Mouse (Mus musculus) embryonic facial prominence, embryonic 14.5 days (tissue): ENCODE data around the gene 1700025G04Rik. TPM values are rescaled to one million over a fixed set of nuclear protein-coding genes. Genes with fewer than 3 reads are reported as not detected.
A peak's percentile ranks its signal among the peaks of the same experiment; 100 is the strongest.

Experiments
- ATAC-seq: fragments of 200-750 bp; cut with Nextera tagmentation; 2 replicates; pipeline ENCODE4 v1.8.0; 2017; ENCODE audit warnings: low read depth, moderate number of reproducible peaks, moderate TSS enrichment
- DNase-seq: peaks from one replicate; pipeline ENCODE4 v3.0.0-alpha.2; 2015; ENCODE audit warnings: low spot score
- H3K27ac ChIP-seq: fragments of 300-500 bp; sonication (generic); replicated peaks from 2 replicates; pipeline ENCODE4 v1.5.1; 2014; ENCODE audit warnings: low read depth, mild to moderate bottlenecking, low read length, moderate library complexity
- H3K27me3 ChIP-seq: fragments of 300-500 bp; sonication (generic); replicated peaks from 2 replicates; pipeline ENCODE4 v1.6.1; 2014; ENCODE audit warnings: low read length; ENCODE audit not compliant: control insufficient read depth, insufficient read depth
- H3K36me3 ChIP-seq: fragments of 300-500 bp; sonication (generic); 2 replicates; pipeline ENCODE4 v1.6.1; 2014; ENCODE audit warnings: low read length, mixed read lengths; ENCODE audit not compliant: control insufficient read depth, insufficient read depth
- H3K4me1 ChIP-seq: fragments of 300-500 bp; sonication (generic); 2 replicates; pipeline ENCODE4 v1.6.1; 2014; ENCODE audit warnings: antibody characterized with exemption, low read length; ENCODE audit not compliant: control insufficient read depth, insufficient read depth
- H3K4me2 ChIP-seq: fragments of 300-500 bp; sonication (generic); 2 replicates; pipeline ENCODE4 v1.6.1; 2014; ENCODE audit warnings: low read depth, mild to moderate bottlenecking, low read length, moderate library complexity, mixed read lengths
- H3K4me3 ChIP-seq: fragments of 300-500 bp; sonication (generic); 2 replicates; pipeline ENCODE4 v1.5.1; 2014; ENCODE audit warnings: low read depth, mild to moderate bottlenecking, low read length
- H3K9ac ChIP-seq: fragments of 300-500 bp; sonication (generic); 2 replicates; pipeline ENCODE4 v1.6.1; 2014; ENCODE audit warnings: low read depth, mild to moderate bottlenecking, low read length, moderate library complexity, mixed read lengths
- H3K9me3 ChIP-seq: fragments of 300-500 bp; sonication (generic); 2 replicates; pipeline ENCODE4 v1.6.1; 2016; ENCODE audit warnings: low read length; ENCODE audit not compliant: control insufficient read depth
- WGBS: fragments of 180-500 bp; shearing (Covaris S2); extraction: QIAGEN DNeasy Blood & Tissue Kit; methylation state at CpG from one replicate; pipeline ENCODE4 v1.1.7; 2014; 5-methylcytosine and 5-hydroxymethylcytosine counted together
- polyA plus RNA-seq: library from polyadenylated mRNA; unstranded; fragments of >200 nt; fragmentation: Nextera tagmentation; extraction: Ambion mirVana; gene quantifications from 2 replicates; pipeline ENCODE4 v1.2.1, GENCODE M21; 2014

Gene 1700025G04Rik
- polyA plus RNA-seq, 1 experiment from 2014 or later = 35.5 TPM

- DNase-seq = peak; percentile 73
- peak; percentile 48; the same call in 1 of the 2 replicates for ATAC-seq
- Histone ChIP-seq H3K36me3 (0 out of 2 replicates have a peak, but pooled peaks cover 3% of the 10 kb centered on the region), H3K4me1 (no peaks in the 10 kb centered on the region), H3K9ac (no peak overlapping the region), H3K27me3 (no peaks in the 10 kb centered on the region), H3K9me3 (no peaks in the 10 kb centered on the region), H3K27ac (no peak overlapping the region), H3K4me2 (no peak overlapping the region), H3K4me3 (no peak overlapping the region)
- WGBS = 63% methylated on average over 7 of the region's 7 CpGs
Measured at GRCm38 (mm10) chr1:151825065-151825464, 264.9 kb downstream of the 1700025G04Rik start.

- Histone ChIP-seq H3K9me3 (no peaks in the 10 kb centered on the region), H3K4me2 (no peak overlapping the region), H3K27ac (no peak overlapping the region), H3K36me3 (peaks cover 36% of the 10 kb centered on the region), H3K9ac (no peak overlapping the region), H3K4me3 (no peak overlapping the region), H3K27me3 (no peaks in the 10 kb centered on the region), H3K4me1 (no peaks in the 10 kb centered on the region)
- peak; percentile 88 for DNase-seq
- 22% methylated on average over 5 of the region's 5 CpGs for WGBS
- no peak for ATAC-seq
Measured at GRCm38 (mm10) chr1:151820457-151820856, 269.5 kb downstream of the 1700025G04Rik start.

GRCm38 (mm10) chr1:151819190-151819589, 270.7 kb downstream of the 1700025G04Rik start:
- 89% methylated on average over 7 of the region's 7 CpGs for WGBS
- no peaks in the 10 kb centered on the region for H3K9me3 ChIP-seq
- DNase-seq (no peak), ATAC-seq (no peak)
- H3K27me3 ChIP-seq = no peaks in the 10 kb centered on the region
- H3K4me3 ChIP-seq = no peak overlapping the region
- H3K4me2 ChIP-seq = no peak overlapping the region
- H3K9ac ChIP-seq = no peak overlapping the region
- no peaks in the 10 kb centered on the region for H3K4me1 ChIP-seq
- no peak overlapping the region for H3K27ac ChIP-seq
- peaks cover 36% of the 10 kb centered on the region for H3K36me3 ChIP-seq

GRCm38 (mm10) chr1:151816051-151816450, 273.9 kb downstream of the 1700025G04Rik start:
- WGBS = 93% methylated on average over 3 of the region's 3 CpGs
- Histone ChIP-seq H3K9me3 (no peaks in the 10 kb centered on the region), H3K27me3 (no peaks in the 10 kb centered on the region), H3K4me2 (no peak overlapping the region), H3K9ac (no peak overlapping the region), H3K4me1 (no peaks in the 10 kb centered on the region), H3K4me3 (no peak overlapping the region), H3K36me3 (peaks cover 58% of the 10 kb centered on the region), H3K27ac (no peak overlapping the region)
- ATAC-seq (no peak), DNase-seq (no peak)

- 87% methylated on average over 13 of the region's 13 CpGs for whole genome bisulfite sequencing
- H3K9me3 ChIP-seq = no peaks in the 10 kb centered on the region
- no peak overlapping the region for H3K27ac ChIP-seq
- H3K4me3 ChIP-seq = no peak overlapping the region
- H3K36me3 ChIP-seq = peaks cover 59% of the 10 kb centered on the region
- no peak overlapping the region for H3K9ac ChIP-seq
- DNase-seq (no peak), ATAC-seq (no peak)
- no peaks in the 10 kb centered on the region for H3K4me1 ChIP-seq
- no peaks in the 10 kb centered on the region for H3K27me3 ChIP-seq
- H3K4me2 ChIP-seq = no peak overlapping the region
Measured at GRCm38 (mm10) chr1:151812004-151812712, 277.8 kb downstream of the 1700025G04Rik start.

GRCm38 (mm10) chr1:151811456-151811855, 278.5 kb downstream of the 1700025G04Rik start:
- Histone ChIP-seq H3K4me3 (no peak overlapping the region), H3K4me1 (no peaks in the 10 kb centered on the region), H3K27me3 (no peaks in the 10 kb centered on the region), H3K9ac (no peak overlapping the region), H3K36me3 (peaks cover 56% of the 10 kb centered on the region), H3K9me3 (no peaks in the 10 kb centered on the region), H3K27ac (no peak overlapping the region), H3K4me2 (no peak overlapping the region)
- 89% methylated on average over 16 of the region's 16 CpGs for WGBS
- ATAC-seq (no peak), DNase-seq (no peak)

GRCm38 (mm10) chr1:151810628-151811421, 279.1 kb downstream of the 1700025G04Rik start:
- Histone ChIP-seq H3K36me3 (peaks cover 52% of the 10 kb centered on the region), H3K27me3 (no peaks in the 10 kb centered on the region), H3K9me3 (no peaks in the 10 kb centered on the region), H3K4me3 (no peak overlapping the region), H3K4me2 (no peak overlapping the region), H3K27ac (no peak overlapping the region), H3K4me1 (no peaks in the 10 kb centered on the region), H3K9ac (no peak overlapping the region)
- 62% methylated on average over 7 of the region's 7 CpGs for WGBS
- ATAC-seq = no peak
- DNase-seq = no peak

GRCm38 (mm10) chr1:151807286-151807685, 282.6 kb downstream of the 1700025G04Rik start:
- no peak overlapping the region for H3K4me3 ChIP-seq
- no peak for DNase-seq
- H3K9ac ChIP-seq = no peak overlapping the region
- H3K9me3 ChIP-seq = no peaks in the 10 kb centered on the region
- H3K27ac ChIP-seq = no peak overlapping the region
- no peaks in the 10 kb centered on the region for H3K27me3 ChIP-seq
- WGBS = 90% methylated on average over 5 of the region's 5 CpGs
- peaks cover 57% of the 10 kb centered on the region for H3K36me3 ChIP-seq
- no peak for ATAC-seq
- no peaks in the 10 kb centered on the region for H3K4me1 ChIP-seq
- no peak overlapping the region for H3K4me2 ChIP-seq
